Mouse (Mus musculus) MEL (cell line): ENCODE measurements around the gene Glod4. TPM values are rescaled to one million over a fixed set of nuclear protein-coding genes. Genes with fewer than 3 reads are reported as not detected.
A peak's percentile ranks its signal among the peaks of the same experiment; 100 is the strongest.

Experiments
- DNase-seq: peaks from one replicate; pipeline ENCODE4 v3.0.0; 2011; ENCODE audit warnings: low read depth, low spot score
- H3K27ac ChIP-seq: 2 replicates; pipeline ENCODE4 v1.5.1; 2012; ENCODE audit warnings: low read depth, mild to moderate bottlenecking, control low read depth, low read length, moderate library complexity; ENCODE audit not compliant: control insufficient read depth
- H3K27me3 ChIP-seq, 2 experiments: fragments of 150-350 bp in 1 of 2; sonication (generic) in 1 of 2; 2 replicates each; pipeline ENCODE4 v1.6.1; 2012; ENCODE audit warnings: low read length in 2 of 2, mild to moderate bottlenecking in 2 of 2, improper control_type of control experiment in 1 of 2, moderate library complexity in 1 of 2; ENCODE audit not compliant: insufficient read depth in 2 of 2, control insufficient read depth in 1 of 2
- H3K36me3 ChIP-seq, 2 experiments: 2 replicates each; pipeline ENCODE4 v1.6.1; 2012 to 2014; ENCODE audit warnings: low read length in 2 of 2, improper control_type of control experiment in 1 of 2, inconsistent platforms in 1 of 2, mild to moderate bottlenecking in 1 of 2; ENCODE audit not compliant: insufficient read depth in 2 of 2, control insufficient read depth in 1 of 2
- H3K4me1 ChIP-seq, 2 experiments: fragments of 150-350 bp in 1 of 2; sonication (generic) in 1 of 2; 2 replicates each; pipeline ENCODE4 v1.6.1; 2012; ENCODE audit warnings: low read length in 2 of 2, improper control_type of control experiment in 1 of 2, mild to moderate bottlenecking in 1 of 2; ENCODE audit not compliant: insufficient read depth in 2 of 2, control insufficient read depth in 1 of 2
- H3K4me3 ChIP-seq, 2 experiments: fragments of 150-350 bp in 1 of 2; sonication (generic) in 1 of 2; 2 replicates each; pipeline ENCODE4 v1.5.1; 2012; ENCODE audit warnings: low read depth in 2 of 2, low read length in 2 of 2, mild to moderate bottlenecking in 2 of 2, moderate library complexity in 2 of 2, control low read depth in 1 of 2, improper control_type of control experiment in 1 of 2; ENCODE audit not compliant: control insufficient read depth in 1 of 2, insufficient read depth in 1 of 2
- H3K79me2 ChIP-seq: 2 replicates; pipeline ENCODE4 v1.6.1; 2012; ENCODE audit warnings: mild to moderate bottlenecking, low read length, moderate library complexity; ENCODE audit not compliant: control insufficient read depth, poor library complexity, insufficient read depth
- H3K9ac ChIP-seq: 2 replicates; pipeline ENCODE4 v1.6.1; 2012; ENCODE audit warnings: low read depth, mild to moderate bottlenecking, control low read depth, low read length, moderate library complexity; ENCODE audit not compliant: control insufficient read depth, poor library complexity, severe bottlenecking
- H3K9me3 ChIP-seq: fragments of 150-350 bp; sonication (generic); replicated peaks from 2 replicates; pipeline ENCODE4 v1.6.1; 2012; ENCODE audit warnings: mild to moderate bottlenecking, low read length, improper control_type of control experiment, moderate library complexity; ENCODE audit not compliant: insufficient read depth
- CHD1 ChIP-seq: IDR thresholded peaks from 2 replicates; pipeline ENCODE4 v1.6.1; 2012; ENCODE audit warnings: low read depth, mild to moderate bottlenecking, inconsistent platforms, low read length, improper control_type of control experiment
- CHD2 ChIP-seq: IDR thresholded peaks from 2 replicates; pipeline ENCODE4 v1.6.1; 2011; ENCODE audit warnings: low read length, improper control_type of control experiment
- CTCF ChIP-seq, 3 experiments: IDR thresholded peaks in 2 of 3; conservative IDR thresholded peaks in 1 of 3; 2 replicates each; pipeline ENCODE4 v1.5.1; 2011 to 2012; ENCODE audit warnings: low read length in 3 of 3, low read depth in 2 of 3, mild to moderate bottlenecking in 2 of 3, improper control_type of control experiment in 1 of 3, inconsistent platforms in 1 of 3, mixed read lengths in 1 of 3, moderate library complexity in 1 of 3; ENCODE audit not compliant: control insufficient read depth in 1 of 3, insufficient read depth in 1 of 3, poor library complexity in 1 of 3, severe bottlenecking in 1 of 3
- EP300 ChIP-seq, 2 experiments: IDR thresholded peaks; 2 replicates each; pipeline ENCODE4 v1.6.1; 2011; ENCODE audit warnings: improper control_type of control experiment in 2 of 2, low read length in 2 of 2, low read depth in 1 of 2, mild to moderate bottlenecking in 1 of 2
- HCFC1 ChIP-seq: IDR thresholded peaks from 2 replicates; pipeline ENCODE4 v1.6.1; 2012; ENCODE audit warnings: low read depth, mild to moderate bottlenecking, inconsistent platforms, low read length, improper control_type of control experiment, moderate library complexity
- KAT2A ChIP-seq: conservative IDR thresholded peaks from 2 replicates; pipeline ENCODE4 v1.6.1; 2012; ENCODE audit warnings: low read depth, low read length, improper control_type of control experiment, inconsistent platforms
- MAFK ChIP-seq: IDR thresholded peaks from 2 replicates; pipeline ENCODE4 v1.6.1; 2011; ENCODE audit warnings: low read depth, mild to moderate bottlenecking, low read length, improper control_type of control experiment, borderline replicate concordance
- MAZ ChIP-seq: IDR thresholded peaks from 2 replicates; pipeline ENCODE4 v1.6.1; 2012; ENCODE audit warnings: low read depth, mild to moderate bottlenecking, inconsistent platforms, low read length, improper control_type of control experiment
- MEF2A ChIP-seq: IDR thresholded peaks from 2 replicates; pipeline ENCODE4 v1.6.1; 2014; ENCODE audit warnings: low read depth, mild to moderate bottlenecking, inconsistent platforms, low read length, improper control_type of control experiment; ENCODE audit not compliant: poor library complexity, insufficient replicate concordance, severe bottlenecking; ENCODE audit errors: extremely low read depth
- POLR2A ChIP-seq, 2 experiments: IDR thresholded peaks; 2 replicates each; pipeline ENCODE4 v1.6.1; 2011 to 2012; ENCODE audit warnings: low read length in 2 of 2, mild to moderate bottlenecking in 2 of 2, control low read depth in 1 of 2, improper control_type of control experiment in 1 of 2, low read depth in 1 of 2, moderate library complexity in 1 of 2; ENCODE audit not compliant: control insufficient read depth in 1 of 2, insufficient read depth in 1 of 2, poor library complexity in 1 of 2
- SIN3A ChIP-seq: IDR thresholded peaks from 2 replicates; pipeline ENCODE4 v1.6.1; 2012; ENCODE audit warnings: low read length, improper control_type of control experiment, inconsistent platforms
- SMC3 ChIP-seq: IDR thresholded peaks from 2 replicates; pipeline ENCODE4 v1.6.1; 2011; ENCODE audit warnings: low read depth, low read length, improper control_type of control experiment
- TAL1 ChIP-seq: IDR thresholded peaks from 2 replicates; pipeline ENCODE4 v1.6.1; 2012; ENCODE audit warnings: mild to moderate bottlenecking, inconsistent platforms, low read length, moderate library complexity, mixed read lengths
- UBTF ChIP-seq: IDR thresholded peaks from 2 replicates; pipeline ENCODE4 v1.6.1; 2012; ENCODE audit warnings: low read depth, mild to moderate bottlenecking, inconsistent platforms, low read length, improper control_type of control experiment, moderate library complexity, borderline replicate concordance; ENCODE audit not compliant: insufficient read depth
- USF1 ChIP-seq: IDR thresholded peaks from 2 replicates; pipeline ENCODE4 v1.6.1; 2014; ENCODE audit warnings: low read depth, mild to moderate bottlenecking, inconsistent platforms, low read length, improper control_type of control experiment, moderate library complexity
- ZC3H11A ChIP-seq: IDR thresholded peaks from 2 replicates; pipeline ENCODE4 v1.6.1; 2012; ENCODE audit warnings: low read depth, mild to moderate bottlenecking, inconsistent platforms, low read length, improper control_type of control experiment
- ZKSCAN1 ChIP-seq: IDR thresholded peaks from 2 replicates; pipeline ENCODE4 v1.6.1; 2012; ENCODE audit warnings: low read depth, mild to moderate bottlenecking, inconsistent platforms, low read length, improper control_type of control experiment, moderate library complexity
- ZNF384 ChIP-seq: IDR thresholded peaks from 2 replicates; pipeline ENCODE4 v1.6.1; 2012; ENCODE audit warnings: low read depth, mild to moderate bottlenecking, inconsistent platforms, low read length, improper control_type of control experiment
- polyA plus RNA-seq, 2 experiments: library from polyadenylated mRNA; stranded (reverse) in 1 of 2; unstranded in 1 of 2; fragments of >175 nt in 1 of 2; fragments of >200 nt in 1 of 2; gene quantifications; 2 replicates each; pipeline versions ENCODE4 v1.2.1 to v1.2.4; 2012; ENCODE audit warnings: low replicate concordance in 2 of 2, low read depth in 1 of 2; ENCODE audit not compliant: insufficient read length in 2 of 2, insufficient read depth in 1 of 2, missing spikeins in 1 of 2
- total RNA-seq: library from RNA; depleted of rRNA; stranded (reverse); fragments of 300-350 nt; gene quantifications from 2 replicates; pipeline ENCODE4 v1.2.3, GENCODE M21; 2012

The Glod4 gene
- total and polyA plus RNA-seq, 3 experiments: 63.9 to 139 TPM; not detected in 1

GRCm38 (mm10) chr11:76272440-76272839 is 28.9 kb upstream of the Glod4 start:
- no peaks in the 10 kb centered on the region for H3K4me1 ChIP-seq
- H3K36me3 ChIP-seq: peaks cover 0 to 14% of the 10 kb centered on the region in 2 experiments; a peak in 1 of 4 replicates
- no peaks in the 10 kb centered on the region for H3K27me3 ChIP-seq
- TF ChIP-seq CTCF (IDR thresholded peaks at IDR 0.05 in 2 of 3, conservative IDR thresholded peaks at IDR 0.05 in 1 of 3; ENCODE audit: control insufficient read depth in 1 of 3, insufficient read depth in 1 of 3, low read depth in 2 of 3, low read length in 3 of 3, poor library complexity in 1 of 3, severe bottlenecking in 1 of 3) (peak; percentile 1 to 37 (median 6); a peak in 2 of 6 replicates), UBTF (no peak), SMC3 (peak; percentile 56)
- H3K4me3 ChIP-seq: no peak overlapping the region
- no peaks in the 10 kb centered on the region for H3K9me3 ChIP-seq
- no peak overlapping the region for H3K27ac ChIP-seq
- H3K79me2 ChIP-seq: no peaks in the 10 kb centered on the region
- no peak overlapping the region for H3K9ac ChIP-seq
- no peak for DNase-seq

- no peak for DNase-seq
- TF ChIP-seq SMC3: no peak
- TF ChIP-seq ZNF384: no peak
- no peak for TF ChIP-seq MEF2A
- no peak for TF ChIP-seq POLR2A (IDR thresholded peaks at IDR 0.05; ENCODE audit: control insufficient read depth in 1 of 2, insufficient read depth in 1 of 2, low read depth in 1 of 2, low read length in 2 of 2, poor library complexity in 1 of 2)
- TF ChIP-seq USF1: no peak
- TF ChIP-seq CHD2: no peak
- no peak for TF ChIP-seq UBTF
- TF ChIP-seq TAL1: no peak
- TF ChIP-seq MAZ: no peak
- TF ChIP-seq HCFC1: no peak
- TF ChIP-seq SIN3A: no peak
- TF ChIP-seq ZC3H11A: no peak
- TF ChIP-seq KAT2A: no peak
- TF ChIP-seq MAFK: no peak
- no peak for TF ChIP-seq EP300 (IDR thresholded peaks at IDR 0.05; ENCODE audit: low read depth in 1 of 2, low read length in 2 of 2)
- TF ChIP-seq ZKSCAN1: no peak
- TF ChIP-seq CHD1: no peak
- Histone ChIP-seq H3K9me3 (no peaks in the 10 kb centered on the region), H3K4me1 (no peaks in the 10 kb centered on the region), H3K4me3 (no peak overlapping the region), H3K79me2 (no peaks in the 10 kb centered on the region), H3K36me3 (peaks cover 0 to 9% of the 10 kb centered on the region in 2 experiments; a peak in 1 of 4 replicates), H3K27me3 (no peaks in the 10 kb centered on the region), H3K27ac (no peak overlapping the region), H3K9ac (no peak overlapping the region)
Measured at GRCm38 (mm10) chr11:76268521-76269065, 25.1 kb upstream of the Glod4 start.
